Mouse (Mus musculus) embryo, embryonic 11.5 days (tissue): Measurements from ENCODE around the gene Ncor1.
"Not testable (repeated sequence)": the region's sequence is repeated elsewhere in the genome, so short reads cannot be mapped to it uniquely, and the experiment has no call there.

Experiments
- DNase-seq: peaks from one replicate; pipeline ENCODE4 v3.0.0-alpha.2; 2012; ENCODE audit warnings: low read depth, low spot score

Gene Ncor1

DNA sequence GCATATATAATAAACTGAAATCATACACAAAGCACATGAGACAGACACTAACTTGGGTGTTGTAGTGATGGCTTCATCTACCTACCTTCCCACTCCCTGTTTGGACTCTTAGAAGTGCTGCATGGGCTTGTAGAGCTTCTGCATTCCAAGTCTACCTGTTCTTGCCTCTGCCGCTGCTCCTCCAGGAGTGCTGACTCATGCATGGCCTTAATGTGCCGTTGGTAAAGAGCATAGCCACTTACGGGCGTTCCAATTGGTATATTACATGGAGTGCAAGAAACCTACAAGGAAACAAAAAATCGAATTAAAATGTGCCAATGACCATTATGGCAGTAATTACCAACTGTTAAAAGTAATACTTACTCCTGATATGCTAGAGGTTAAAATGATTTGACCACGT lies 91.5 kb downstream of the Ncor1 start:
- no peak for DNase-seq

DNA sequence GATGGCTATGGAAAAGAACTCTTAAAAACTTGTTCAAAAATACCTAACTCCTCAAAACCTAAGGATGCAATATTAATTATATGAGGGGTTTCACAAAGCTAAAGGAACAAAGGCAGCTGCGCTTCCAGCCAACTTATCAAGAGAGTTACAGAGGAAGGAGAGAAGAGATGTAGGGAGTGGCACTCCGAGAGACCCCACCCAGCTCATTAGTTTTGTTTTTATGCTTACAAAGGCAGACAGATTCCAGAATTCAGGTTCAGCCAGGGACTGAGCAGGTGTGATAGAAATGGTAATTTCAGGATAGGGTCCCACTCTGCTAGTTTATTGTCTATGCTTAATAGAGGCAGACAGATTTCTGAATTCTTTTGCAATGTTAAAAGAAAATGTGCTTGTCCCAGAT lies 103.1 kb downstream of the Ncor1 start:
- DNase-seq: no peak

DNA sequence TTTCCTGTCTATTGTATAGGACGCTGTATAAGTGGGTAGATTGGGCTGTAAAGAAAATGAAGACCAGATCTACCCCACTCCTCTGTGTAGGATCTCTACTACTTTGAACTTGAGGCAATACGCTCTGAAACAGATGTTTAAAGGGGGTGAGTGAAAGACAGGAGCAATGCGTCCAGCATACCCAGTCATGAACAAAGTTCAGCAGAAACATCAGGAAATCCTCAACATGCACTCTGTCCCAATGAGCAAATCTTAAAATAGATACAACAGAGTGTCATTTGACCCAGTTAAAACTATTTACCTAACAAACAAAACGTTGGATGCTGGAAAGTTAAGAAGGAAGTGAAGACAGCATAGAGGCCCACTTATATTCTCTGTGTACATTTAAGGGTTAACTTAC lies 106.4 kb downstream of the Ncor1 start:
- no peak for DNase-seq

DNA sequence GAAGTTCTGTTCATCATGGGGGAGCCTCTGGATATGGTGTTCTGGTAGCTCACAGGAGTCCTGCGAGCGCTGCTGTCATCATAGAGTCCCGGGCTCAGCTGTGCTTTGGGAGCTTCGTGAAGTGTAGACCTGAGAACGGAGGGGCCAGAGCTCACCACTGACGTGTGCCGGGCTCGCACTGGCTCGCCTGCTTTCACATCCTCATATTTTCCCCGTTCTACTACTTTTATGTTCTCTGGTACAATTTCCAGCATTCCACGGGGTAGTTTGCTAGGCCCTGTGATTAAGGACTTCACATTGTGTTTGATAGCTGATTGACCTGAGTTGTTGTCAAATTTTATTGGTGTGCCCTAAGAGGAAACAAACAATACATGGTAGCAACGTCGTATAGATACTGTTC lies 115.3 kb downstream of the Ncor1 start:
- no peak for DNase-seq

DNA sequence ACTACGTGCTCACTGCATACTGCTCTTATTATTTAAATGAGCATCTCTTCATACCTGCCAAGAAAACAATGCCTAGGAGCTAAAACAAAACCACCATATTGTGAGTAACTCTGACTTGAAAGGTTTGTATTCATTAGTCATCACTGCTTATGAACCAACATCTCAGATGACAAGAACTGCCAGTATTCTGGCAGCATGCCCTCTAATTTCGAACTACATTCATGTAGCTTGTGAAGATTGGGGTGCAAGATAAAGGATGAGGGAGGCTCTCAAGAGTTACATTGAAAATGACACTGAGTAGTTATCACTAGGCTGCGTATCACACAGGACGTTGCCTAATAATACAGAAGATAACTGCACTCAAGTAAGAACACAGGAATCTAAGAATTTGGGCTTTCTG lies 126.1 kb downstream of the Ncor1 start:
- DNase-seq: no peak

DNA sequence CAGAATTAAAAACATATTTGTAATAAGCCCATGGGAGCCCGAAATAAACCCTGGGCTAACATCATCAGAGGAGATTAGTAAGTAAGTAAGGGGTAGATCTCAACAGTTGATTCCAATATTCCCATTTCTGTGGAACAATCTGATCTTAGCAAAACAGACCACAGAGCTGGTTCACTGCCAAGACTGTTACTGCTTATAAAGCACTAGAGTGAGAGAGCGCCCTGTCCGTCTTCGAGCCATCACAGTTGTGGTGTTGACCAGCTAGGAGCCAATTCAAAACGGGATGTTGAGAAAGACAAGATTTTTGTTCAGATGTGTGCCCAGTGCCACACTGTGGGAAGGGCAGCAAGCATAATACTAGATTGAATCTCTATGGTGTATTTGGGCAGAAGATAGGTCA lies 127.2 kb downstream of the Ncor1 start:
- DNase-seq: no peak

DNA sequence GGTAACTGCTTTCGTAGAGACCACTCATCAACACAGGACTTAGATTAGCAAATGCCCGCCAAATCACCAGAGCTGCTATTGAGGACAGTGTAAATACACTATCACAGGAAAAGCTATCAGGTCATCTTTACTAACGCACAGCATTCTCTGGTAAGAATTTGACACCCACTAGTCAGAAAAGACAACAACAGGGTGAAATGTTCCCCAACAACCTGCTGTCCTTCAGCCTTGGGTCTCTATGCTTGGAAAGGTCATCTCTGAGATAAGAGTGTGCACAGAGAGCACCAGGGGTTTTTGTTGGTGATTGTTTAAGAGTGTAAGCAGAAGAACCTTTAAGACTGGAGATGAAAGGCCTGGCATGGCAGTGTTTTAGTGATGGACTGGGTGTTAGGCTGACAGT lies 134.7 kb downstream of the Ncor1 start:
- DNase-seq: no peak

DNA sequence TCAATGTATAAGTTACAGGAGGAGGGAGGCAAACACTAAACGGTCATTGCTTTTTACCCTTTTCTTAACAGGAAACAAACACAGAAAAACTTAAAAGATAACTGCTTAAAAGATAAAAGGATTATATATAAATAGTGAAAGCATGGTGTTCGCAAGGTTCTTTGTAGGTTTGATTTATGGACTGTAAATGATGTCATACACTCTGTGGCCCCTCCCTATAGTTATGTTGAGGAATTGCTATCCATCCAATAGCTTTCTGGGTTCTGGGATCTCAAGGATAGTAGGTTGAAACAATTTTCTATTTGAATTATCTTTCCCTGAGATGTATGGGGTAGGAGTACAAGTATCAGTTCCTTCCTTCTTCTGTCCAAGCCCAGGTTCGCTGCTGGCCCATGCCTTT lies 138.2 kb downstream of the Ncor1 start:
- no peak for DNase-seq

DNA sequence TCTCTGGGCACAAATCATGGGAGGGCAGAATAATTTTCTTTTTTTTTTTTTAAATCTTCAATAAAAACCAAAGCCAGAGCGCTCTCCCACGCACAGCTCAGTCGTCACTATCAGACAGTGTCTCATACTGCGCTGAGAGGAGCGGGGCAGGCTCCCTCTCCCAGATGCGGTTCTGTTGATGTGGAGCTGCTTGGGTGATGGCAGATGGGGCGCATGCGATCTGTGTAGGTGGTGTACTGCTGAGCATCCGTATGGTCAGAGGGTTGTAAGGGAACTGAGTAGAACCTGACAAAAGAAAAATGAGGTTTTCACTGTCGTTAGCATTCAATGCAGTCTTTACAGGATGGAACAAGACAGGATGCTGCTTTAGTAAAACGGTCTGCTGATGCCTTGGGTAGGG lies 140.6 kb downstream of the Ncor1 start:
- DNase-seq: no peak

DNA sequence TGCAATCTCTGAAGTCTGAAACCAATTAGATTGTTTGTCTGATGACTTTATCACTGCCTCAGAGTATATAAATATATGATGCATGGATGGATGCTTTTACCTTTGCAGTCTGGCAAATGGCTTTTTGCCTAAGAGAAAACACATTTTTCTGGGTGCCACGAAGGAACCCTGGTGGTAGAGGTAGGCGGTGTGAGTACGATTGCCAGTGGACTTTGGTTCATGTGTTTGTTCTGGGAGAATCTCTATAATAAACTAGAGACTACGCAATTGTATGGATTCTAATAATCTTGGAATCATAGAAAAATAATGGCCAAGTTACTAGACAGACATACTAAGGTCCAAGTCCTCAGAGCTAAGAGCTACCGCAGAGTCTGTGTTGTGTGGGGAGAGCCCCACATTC lies 143.4 kb downstream of the Ncor1 start:
- DNase-seq: no peak

DNA sequence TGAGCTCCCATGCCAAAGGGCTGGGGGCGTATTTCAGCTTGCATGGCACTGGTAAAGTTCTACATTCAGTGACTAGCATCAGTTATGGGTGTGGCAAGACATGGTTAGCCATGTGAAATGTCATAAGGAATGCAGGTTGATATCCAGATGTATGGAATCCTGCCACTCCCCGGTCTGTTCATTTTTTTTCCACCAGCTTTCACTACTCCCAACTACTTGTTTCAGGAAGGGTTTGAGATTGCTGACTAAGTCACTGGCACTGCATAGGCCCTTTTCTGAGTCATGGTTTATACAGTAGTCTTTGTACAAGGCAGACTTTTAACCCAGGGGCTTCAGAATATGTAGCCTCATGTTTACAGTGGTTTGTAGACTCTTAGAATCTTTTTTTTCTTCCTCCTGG lies 149.0 kb downstream of the Ncor1 start:
- no peak for DNase-seq

DNA sequence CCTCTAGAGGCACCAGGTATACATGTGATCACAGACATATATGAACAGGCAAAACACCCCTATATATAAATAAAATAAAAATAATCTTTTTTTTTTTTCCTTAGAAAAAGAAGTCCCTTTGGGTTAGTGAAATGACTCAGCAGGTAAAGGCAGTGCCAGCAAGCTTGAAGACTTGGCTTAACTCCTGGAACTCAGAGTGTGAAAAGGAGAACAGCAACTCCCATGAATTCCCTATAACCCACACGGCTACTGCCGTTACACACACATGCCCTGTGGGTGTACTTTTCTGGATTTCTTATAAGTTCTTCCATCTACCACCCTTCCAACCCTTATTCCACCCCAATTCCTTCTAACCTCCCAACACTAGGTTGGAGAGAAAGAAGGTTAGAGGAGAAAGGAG lies 152.5 kb downstream of the Ncor1 start:
- no peak for DNase-seq

DNA sequence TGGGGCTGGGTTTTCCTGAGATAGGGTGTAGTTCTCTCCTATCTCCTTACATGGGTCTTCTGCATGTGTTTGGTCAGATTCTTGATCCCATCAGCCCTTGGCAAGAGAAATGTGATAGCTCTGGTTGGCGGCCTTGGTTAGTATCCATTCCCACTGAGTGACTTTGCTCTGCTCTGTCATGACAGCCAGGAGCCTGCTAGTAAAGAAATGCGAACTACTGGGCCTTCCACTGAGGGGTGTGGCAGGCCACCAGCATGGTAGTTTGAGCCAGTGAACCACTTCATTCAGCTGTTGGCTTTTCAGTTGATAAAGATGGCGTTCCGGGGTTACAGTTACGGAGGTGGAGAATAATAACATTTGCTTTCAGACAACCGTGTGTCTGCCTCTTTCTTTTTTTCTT lies 159.5 kb downstream of the Ncor1 start:
- no peak for DNase-seq

DNA sequence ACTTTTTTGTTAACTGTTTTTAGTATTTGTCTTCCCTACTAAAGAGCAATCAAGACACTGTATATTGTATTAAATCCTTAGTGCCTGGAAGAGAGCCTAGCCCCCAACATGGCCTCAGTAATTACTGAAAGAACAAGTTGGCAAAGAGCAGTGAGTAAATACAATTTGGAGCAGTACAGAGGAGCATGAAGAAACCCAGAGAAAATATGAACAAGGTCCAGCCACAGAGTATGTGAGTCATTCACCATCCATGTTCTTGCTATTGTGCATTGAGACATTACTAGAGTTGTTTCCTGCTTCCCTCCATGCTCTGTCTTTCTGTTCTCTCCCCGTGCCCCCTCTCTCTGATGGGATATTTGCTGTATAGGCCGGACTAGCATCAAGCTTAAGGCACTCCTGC lies 164.2 kb downstream of the Ncor1 start:
- no peak for DNase-seq

DNA sequence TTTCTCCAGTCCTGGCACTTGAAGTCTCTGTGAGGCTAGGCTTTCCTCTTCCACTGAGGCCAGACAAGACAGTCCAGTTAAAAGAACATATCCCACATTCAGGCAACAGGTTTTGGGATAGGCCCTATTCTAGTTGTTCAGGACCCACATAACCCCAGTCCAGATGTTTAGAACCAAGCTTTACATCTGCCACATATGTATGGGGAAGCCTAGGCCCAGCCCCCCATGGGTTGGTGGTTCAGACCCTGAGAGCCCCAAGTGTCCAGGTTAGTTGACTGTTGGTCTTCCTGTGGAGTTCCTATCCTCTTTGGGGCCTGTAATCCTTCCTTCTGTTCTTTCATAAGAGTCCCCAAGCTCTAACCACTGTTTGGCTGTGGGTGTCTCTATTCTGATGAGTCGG lies 170.6 kb downstream of the Ncor1 start:
- no peak for DNase-seq

DNA sequence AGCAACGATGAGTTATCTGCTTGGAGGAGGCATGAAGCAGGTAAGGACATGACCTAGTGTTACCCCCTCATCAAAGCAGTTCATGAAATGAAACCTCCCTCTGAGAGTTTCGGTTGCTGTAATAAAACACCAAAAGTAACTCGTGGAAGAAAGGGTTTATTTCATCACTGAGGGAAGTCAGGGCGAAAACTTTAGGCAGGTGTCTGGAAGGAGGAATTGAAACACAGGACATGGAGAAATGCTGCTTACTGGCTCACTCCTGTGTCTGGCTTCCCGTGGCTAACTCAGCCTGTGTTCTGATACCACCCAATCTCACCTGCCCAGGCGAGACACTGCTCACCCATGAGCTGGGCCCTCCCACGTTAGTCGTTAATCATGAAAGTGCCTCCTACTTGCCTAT lies 173.3 kb downstream of the Ncor1 start:
- no peak for DNase-seq

DNA sequence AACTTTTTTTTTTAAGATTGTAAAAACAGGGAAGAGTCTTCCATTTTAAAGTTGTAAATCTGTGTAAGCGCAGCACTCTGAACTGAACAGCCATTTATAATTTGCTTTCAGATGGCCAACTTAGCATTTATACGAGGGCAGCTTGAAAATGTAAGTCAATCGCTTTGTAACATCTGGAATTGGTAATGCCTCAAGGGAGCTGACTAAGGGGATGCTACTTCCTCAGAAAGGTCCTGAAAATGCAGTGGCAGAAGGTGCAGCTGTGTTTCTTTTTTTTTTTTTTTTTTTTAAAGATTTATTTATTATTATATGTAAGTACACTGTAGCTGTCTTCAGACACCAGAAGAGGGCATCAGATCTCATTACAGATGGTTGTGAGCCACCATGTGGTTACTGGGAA lies 174.3 kb downstream of the Ncor1 start:
- not testable (repeated sequence) for DNase-seq

DNA sequence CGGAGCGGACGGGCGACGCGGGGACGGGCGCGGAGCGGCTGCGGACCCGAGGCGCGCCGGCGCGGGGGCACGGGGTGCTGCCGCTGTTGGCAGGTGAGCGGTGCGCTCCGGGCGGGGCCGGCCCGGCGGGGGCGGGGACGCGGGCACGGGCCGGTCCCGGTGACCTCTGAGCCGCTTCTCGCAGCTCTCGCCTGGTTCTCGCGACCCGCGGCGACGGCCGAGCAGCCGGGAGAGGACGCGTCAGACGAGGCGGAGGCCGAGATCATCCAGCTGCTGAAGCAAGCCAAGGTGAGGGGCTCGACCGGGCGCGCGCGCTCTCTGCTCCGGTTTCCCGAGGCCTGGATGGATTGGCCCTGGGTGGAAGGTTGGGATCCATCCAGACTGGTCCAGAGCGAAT lies 176.7 kb downstream of the Ncor1 start:
- DNase-seq: peak; percentile 27

DNA sequence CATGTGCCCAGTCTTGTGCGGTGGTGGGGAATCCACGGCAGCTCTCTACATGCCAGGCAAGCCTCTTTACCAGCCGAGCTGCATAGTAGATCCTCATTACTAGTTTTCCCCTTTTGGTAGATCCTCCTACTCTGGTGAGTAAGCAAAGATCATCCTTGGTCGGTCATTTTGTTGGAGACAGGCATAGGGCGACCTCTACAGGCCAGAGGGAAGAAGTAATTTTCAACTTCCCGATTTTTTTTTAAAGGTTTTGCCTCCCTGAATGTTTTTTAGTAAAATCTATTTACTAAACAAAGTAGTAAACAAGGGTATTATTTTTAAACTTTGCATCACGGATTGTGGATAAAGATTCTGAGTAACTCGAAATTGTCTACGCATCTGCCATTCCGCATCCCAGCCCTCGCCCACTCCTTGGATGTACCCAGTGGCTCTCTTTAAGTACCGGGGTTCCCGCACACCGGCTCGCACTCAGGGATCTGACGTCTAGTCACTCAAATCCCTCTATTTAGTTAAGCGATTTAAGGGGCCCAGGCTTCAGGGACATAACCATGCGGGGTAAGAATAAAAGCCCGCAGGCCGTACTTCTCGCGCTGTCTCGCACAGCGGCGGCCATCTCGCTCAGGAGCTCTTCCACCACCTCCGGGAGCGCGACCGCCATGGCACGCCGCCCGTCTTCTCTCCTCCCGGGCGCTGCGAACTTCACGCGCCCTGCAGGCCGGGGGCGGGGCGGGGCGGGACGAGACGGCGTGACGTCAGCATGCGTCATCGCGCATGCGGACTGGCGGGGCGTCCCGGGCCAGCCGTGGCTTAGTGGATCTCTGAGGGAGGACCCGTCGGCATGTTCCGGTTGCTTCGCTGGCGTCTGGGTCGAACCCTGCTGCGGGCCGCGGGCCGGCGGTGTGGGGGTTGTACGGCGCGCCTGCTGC lies 177.4 kb downstream of the Ncor1 start, which contains the start of the genes Zswim7 and Ttc19:
TSS of gene Zswim7 (minus strand) at position 701 of the 926 bp plus-strand sequence.
TSS of gene Ttc19 (plus strand) at position 799 of the 926 bp plus-strand sequence.
- DNase-seq: peak; percentile 89

DNA sequence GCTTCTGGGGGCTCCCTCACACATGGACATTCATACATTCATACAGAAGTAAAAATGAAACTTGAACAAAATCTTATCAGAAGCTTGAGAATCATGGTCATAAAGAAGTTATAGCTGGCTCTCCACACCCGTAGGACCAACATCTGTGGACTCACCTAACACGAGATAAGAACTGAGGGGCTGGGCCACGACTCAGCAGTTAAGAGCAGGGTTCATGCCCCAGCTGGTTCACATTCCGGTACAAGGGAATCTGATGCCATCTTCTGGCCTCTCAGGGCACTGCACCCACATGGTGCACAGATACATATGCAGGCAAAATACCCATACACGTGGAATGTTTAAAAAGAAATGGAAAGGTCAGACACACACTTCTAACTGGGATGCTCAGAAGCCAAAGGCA lies 180.3 kb downstream of the Ncor1 start:
- DNase-seq: peak; percentile 49

DNA sequence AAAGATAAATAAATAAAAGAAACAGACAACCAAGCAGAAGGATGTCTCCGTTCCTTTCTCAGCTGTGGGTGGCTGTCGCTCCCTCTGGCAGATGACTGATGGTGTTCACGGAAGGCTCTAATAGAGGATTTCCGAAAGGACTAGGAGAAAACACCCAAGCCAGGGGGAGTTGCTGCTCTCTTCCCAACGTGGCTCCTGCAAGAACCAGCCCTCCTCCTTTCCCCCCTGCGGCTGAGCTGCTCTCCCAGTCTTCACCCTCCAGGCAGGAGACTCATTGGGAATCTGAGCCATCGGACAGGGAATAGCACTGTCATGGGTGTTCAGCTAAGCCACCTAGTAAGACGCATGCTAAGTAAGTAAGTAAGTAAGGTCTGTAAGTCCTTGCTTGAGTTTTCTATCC lies 181.3 kb downstream of the Ncor1 start:
- DNase-seq: no peak

DNA sequence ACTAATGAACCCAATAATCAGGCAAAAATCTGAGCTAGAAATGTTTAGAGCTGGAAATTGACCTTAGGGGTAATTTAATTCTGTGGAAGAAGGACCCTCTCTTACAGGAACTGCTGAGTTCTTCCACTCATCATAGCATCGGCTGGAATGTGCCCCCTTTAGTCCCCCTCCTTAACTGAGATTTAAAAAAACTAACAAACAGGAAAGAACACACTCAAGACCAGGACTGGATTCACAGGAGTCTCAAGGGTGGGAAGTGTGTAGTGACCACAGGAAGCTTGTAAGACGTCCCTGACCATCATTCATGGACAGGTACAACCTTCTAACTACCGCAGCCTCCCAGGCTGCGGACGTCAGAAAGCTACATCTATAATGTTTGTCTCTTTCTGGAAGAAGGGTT lies 187.5 kb downstream of the Ncor1 start:
- no peak for DNase-seq

DNA sequence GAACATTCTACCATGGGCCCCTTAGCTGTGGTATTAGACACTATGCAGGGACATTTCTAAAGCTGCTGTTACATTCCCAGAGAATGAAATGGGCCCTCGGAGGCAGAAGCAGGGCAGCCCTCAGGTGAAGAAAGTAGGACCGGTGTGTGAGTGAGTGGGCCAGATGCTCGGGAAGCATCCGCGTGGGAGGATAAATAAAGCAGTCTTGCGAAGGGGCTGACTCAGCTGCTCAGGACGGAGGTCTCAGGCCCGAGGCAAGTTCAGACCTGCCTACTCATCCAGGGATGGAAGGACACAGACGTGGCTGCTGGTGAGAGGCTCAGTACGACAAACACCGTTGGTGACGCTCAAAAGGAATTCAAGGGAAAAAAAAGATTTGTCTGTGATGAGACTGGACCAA lies 189.2 kb downstream of the Ncor1 start:
- DNase-seq: no peak

DNA sequence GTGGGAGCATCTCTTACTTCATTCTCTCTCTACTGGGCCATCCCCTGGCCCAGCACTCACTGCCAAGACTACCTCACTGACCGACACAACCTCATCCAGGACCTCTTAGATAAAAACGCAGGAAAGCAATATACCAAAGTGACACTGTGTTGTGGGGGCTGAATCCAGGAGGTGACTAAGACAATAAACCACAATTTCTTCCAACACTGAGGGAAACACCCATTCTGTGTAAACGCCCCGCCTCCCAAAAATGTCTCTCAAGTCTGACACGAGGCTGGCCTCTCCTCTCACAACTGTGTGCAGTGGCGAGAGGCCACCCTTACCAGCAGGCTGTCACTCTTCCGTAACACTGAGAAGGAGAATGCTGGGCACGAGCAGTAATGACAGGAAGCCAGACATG lies 190.0 kb downstream of the Ncor1 start:
- no peak for DNase-seq
